Mouse (Mus musculus) bone marrow, adult 2 months (tissue): ENCODE data around the gene Ttll1. TPM values are rescaled to one million over a fixed set of nuclear protein-coding genes. Genes with fewer than 3 reads are reported as not detected.

Source experiments
- H3K27ac ChIP-seq: fragments of 200-500 bp; 2 replicates; pipeline ENCODE4 v1.5.1; 2012; ENCODE audit warnings: low read depth, mild to moderate bottlenecking, control low read depth, inconsistent platforms, low read length; ENCODE audit not compliant: control insufficient read depth, poor library complexity, insufficient read depth
- H3K4me1 ChIP-seq: fragments of 200-500 bp; 2 replicates; pipeline ENCODE4 v1.6.1; 2011; ENCODE audit warnings: low read length; ENCODE audit not compliant: control insufficient read depth, insufficient read depth
- H3K4me3 ChIP-seq: fragments of 200-500 bp; replicated peaks from 2 replicates; pipeline ENCODE3; 2011; ENCODE audit warnings: mild to moderate bottlenecking, low read depth, low read length, control low read depth; ENCODE audit not compliant: control insufficient read depth
- CTCF ChIP-seq: fragments of 200-500 bp; IDR thresholded peaks from 2 replicates; pipeline ENCODE4 v1.5.1; 2011; ENCODE audit warnings: low read length, control low read depth; ENCODE audit not compliant: control insufficient read depth, insufficient read depth
- POLR2A ChIP-seq: fragments of 200-500 bp; IDR thresholded peaks from 2 replicates; pipeline ENCODE4 v1.6.1; 2011; ENCODE audit warnings: low read depth, mild to moderate bottlenecking, control low read depth, low read length, borderline replicate concordance; ENCODE audit not compliant: control insufficient read depth
- WGBS: fragments of 180-500 bp; shearing (Covaris S2); methylation state at CpG from one replicate; pipeline ENCODE4 v1.1.7; 2018; 5-methylcytosine and 5-hydroxymethylcytosine counted together
- polyA plus RNA-seq: library from polyadenylated mRNA; stranded (reverse); fragments of >200 nt; gene quantifications from 2 replicates; pipeline ENCODE4 v1.2.4, GENCODE M21; 2011; ENCODE audit warnings: low replicate concordance; ENCODE audit not compliant: missing spikeins, insufficient read depth, insufficient read length

The Ttll1 gene
- polyA plus RNA-seq, 1 experiment, result 5.1 TPM

DNA sequence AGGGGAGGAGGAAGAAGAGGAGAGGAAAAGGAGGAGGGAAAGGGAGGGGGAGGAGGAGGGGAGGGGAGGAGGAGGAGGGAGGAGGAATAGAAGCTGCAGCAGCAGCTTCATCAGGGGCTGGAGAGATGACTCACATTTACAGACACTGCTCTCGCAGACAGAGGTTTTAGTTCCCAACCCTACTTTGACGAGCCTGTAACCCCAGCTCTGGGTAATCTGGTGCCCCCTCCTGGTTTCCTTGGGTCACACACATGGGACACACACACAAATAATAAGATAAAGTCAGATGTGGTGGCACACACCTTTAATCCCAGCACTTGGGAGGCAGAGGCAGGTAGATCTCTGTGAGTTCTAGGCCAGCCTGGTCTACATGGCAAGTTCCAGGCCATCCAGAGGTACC, 27.2 kb downstream of the Ttll1 start:
- TF ChIP-seq CTCF, result peak; percentile 61; the same call in 1 of the 2 replicates
- TF ChIP-seq POLR2A, result no peak
- H3K27ac ChIP-seq, result no peak overlapping the region
- no peak overlapping the region for H3K4me3 ChIP-seq
- no peaks in the 10 kb centered on the region; the same call in 1 of the 2 replicates for H3K4me1 ChIP-seq
- whole genome bisulfite sequencing, result 11% methylated on average over 2 of the region's 2 CpGs

DNA sequence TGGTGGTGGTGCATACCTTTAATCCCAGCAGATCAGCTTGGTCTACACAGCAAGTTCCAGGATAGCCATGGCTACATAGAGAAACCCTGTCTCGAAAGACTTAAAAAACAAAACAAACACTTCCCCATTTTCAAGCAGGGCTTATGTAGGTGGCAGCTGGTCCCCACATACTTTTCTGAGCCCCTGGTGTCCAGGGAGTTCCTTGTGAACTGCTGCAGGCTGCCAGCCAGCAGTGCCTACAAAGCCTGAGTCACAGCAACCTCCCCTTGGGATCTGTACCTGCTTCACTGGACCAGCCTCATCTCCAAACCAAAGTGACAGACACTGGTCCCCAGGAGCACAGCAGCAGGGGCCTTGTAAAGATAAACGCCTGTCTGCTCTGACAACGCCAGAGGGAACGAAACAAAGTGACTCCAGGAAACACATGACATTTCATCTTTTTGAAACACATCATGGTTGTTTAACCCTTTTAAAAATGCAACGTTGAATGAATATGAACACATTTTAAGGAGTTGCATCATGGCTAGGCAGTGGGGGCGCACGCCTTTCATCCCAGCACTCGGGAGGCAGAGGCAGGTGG, 28.0 kb downstream of the Ttll1 start:
- H3K4me1 ChIP-seq, result no peaks in the 10 kb centered on the region; the same call in 1 of the 2 replicates
- no peak for TF ChIP-seq CTCF
- TF ChIP-seq POLR2A, result no peak
- WGBS, result 29% methylated on average over 8 of the region's 8 CpGs
- H3K27ac ChIP-seq, result peak overlapping the region; percentile 77
- H3K4me3 ChIP-seq, result no peak overlapping the region

DNA sequence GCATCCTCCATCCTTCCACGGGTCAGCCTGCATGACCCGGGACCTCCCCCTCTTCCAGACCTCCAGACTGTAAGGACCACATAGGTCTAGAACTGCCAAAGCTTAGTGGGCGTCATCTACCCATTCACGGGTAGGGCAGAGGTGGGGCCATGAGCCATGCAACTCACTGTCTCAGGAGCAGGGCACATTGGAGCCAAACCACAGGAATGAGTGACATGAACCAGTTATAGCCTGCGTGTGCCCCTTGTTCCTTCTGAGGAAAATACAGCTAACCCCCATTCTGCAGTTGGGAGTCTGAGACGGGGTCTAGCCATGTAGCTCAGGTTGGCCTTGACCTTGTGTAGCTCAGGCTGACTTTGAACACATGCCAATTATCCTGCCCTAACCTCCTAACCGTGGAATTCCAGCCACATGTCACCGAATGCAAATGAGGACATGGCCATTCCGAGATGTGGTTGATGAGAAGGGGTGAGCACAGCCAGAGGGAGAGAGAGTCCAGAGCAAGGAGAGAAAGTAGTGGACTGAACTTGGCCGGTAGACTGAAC, 29.4 kb downstream of the Ttll1 start:
- Histone ChIP-seq H3K4me1 (no peaks in the 10 kb centered on the region; the same call in 1 of the 2 replicates), H3K4me3 (no peak overlapping the region), H3K27ac (no peak overlapping the region)
- peak; percentile 1; the same call in 1 of the 2 replicates for TF ChIP-seq CTCF
- TF ChIP-seq POLR2A, result no peak
- WGBS, result 68% methylated on average over 10 of the region's 10 CpGs

DNA sequence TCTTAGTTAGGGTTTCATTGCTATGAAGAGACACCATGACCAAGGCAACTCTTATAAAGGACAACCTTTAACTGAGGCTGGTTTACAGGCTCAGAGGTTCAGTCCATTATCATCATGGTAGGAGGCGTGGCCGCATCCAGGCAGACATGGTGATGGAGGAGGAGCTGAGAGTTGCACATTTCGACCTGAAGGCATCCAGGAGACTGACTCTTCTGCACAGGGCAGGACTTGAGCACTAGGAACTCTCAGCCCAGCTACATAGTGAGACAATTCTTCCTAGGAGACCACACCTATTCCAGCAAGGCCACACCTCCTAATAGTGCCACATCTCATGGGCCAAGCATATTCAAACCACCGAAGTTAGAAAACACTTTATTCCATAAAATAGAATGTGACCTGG, 30.9 kb downstream of the Ttll1 start:
- H3K4me3 ChIP-seq, result no peak overlapping the region
- TF ChIP-seq CTCF, result no peak
- TF ChIP-seq POLR2A, result no peak
- no peak overlapping the region for H3K27ac ChIP-seq
- WGBS, result 81% methylated on average over 4 of the region's 4 CpGs
- peaks cover 1% of the 10 kb centered on the region; the same call in 1 of the 2 replicates for H3K4me1 ChIP-seq

DNA sequence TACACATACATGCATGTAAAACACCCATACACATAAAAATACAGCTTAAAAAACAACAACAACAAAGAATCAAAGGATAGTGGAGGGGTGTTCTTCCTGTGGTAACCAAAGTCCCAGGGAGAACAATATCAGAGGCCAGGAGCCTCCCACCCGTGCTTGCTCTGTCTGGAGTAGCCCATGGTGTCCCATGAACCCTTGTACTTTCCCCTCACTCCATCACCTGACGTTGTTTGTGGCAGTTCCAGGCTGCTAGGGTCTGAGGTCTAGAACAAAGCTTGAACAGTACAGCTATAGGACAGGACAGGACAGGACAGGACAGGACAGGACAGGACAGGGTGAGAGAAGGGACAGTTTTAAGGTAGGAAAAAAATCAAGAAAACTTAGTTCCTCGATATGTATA, 32.6 kb downstream of the Ttll1 start:
- 76% methylated on average over 3 of the region's 3 CpGs for WGBS
- TF ChIP-seq CTCF (no peak), POLR2A (no peak)
- no peak overlapping the region for H3K4me3 ChIP-seq
- H3K4me1 ChIP-seq, result peaks cover 8% of the 10 kb centered on the region
- no peak overlapping the region for H3K27ac ChIP-seq

DNA sequence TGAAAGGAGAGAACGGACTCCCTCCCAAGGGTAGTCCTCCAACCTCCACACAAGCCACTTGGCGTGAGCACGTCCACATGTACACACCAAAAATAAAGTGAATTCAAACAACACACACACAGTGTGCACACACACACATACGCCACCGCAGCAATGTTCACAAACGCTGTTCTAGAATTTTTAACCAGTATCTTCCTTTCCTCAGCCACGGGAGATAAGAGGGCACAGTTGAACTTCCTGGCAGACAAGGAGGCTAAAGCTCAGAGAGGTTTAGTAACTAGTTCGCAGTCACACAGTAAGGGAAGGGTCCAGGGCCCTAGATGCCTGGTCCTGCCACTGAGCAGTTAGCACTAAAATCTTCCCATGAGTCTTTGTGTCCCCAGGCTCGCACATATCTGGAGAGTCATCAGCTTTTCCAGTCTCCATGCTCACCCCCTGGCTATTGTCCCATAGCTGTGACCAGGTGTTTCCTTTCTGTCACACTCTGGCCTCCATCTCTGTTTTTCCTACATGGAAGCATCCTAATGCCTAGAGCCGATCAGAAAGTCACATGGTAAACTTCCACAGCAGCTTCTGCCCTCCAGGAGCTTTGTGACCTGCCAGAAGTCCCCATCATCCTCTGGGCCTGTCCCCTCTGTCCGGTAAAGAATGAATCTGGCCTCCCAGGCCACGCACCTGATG, 34.0 kb downstream of the Ttll1 start:
- peaks cover 11% of the 10 kb centered on the region for H3K4me1 ChIP-seq
- no peak for TF ChIP-seq POLR2A
- H3K4me3 ChIP-seq, result no peak overlapping the region
- H3K27ac ChIP-seq, result no peak overlapping the region
- WGBS, result 67% methylated on average over 12 of the region's 12 CpGs

DNA sequence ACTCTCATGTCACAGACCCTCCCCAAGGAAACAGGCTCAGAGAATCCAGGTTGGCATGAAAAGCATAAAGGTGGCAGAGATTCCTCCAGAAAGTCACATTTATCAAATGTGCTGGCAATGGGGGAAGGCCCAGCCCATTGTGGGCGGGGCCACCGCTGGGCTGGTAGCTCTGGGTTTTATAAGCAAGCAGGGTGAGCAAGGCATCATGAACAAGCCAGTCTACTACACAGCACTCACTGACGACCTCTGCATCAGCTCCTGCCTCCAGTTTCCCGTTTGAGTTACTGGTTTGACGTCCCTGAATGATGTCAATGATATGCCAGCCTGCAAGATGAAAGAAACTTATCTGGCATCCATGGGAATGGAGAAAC, 36.2 kb downstream of the Ttll1 start:
- Histone ChIP-seq H3K27ac (peak overlapping the region; percentile 63), H3K4me3 (no peak overlapping the region), H3K4me1 (peaks cover 19% of the 10 kb centered on the region)
- WGBS, result 17% methylated on average over 5 of the region's 5 CpGs
- TF ChIP-seq POLR2A, result no peak
- no peak for TF ChIP-seq CTCF

DNA sequence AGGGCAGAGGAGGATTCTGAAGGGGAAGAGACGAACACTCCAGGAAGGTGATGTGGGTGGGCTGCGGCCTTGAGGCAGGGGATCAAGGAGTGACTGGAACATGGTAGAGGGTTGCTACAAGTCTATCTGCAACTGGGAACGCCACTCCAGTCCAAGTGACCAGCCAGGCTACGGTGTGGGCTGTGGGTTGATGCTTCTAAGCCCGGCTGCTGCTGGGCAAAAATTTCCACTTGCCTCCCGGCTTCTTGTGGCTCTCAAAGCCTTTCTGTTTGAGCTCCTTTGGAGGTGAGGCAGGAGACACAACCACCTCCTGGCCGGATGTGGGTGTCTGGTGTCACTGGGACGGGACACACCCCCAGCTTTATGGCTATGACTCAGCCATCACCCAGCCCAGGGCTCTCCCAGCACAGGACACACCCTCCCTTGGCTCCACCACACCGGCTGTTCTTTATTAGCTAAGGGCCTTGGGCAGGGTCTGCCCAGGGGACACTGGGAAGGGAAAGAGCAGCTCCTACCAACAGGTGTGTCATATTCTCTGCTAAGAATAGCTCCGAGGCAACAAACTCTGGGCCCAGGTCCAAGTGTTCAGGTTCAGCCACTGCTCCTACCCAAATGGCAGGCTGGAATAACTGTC, 36.7 kb downstream of the Ttll1 start:
- TF ChIP-seq POLR2A (peak; percentile 19; the same call in 1 of the 2 replicates), CTCF (no peak)
- H3K4me3 ChIP-seq, result no peak overlapping the region
- peak overlapping the region; percentile 63 for H3K27ac ChIP-seq
- peaks cover 19% of the 10 kb centered on the region for H3K4me1 ChIP-seq
- WGBS, result 26% methylated on average over 10 of the region's 10 CpGs
